1 mouse cellular context compared by ENCODE assay signal in genomic region chr13:55634639-55635127, GRCm38 (mm10).
TF ChIP-seq lines count a peak whose summit lies in the region.

Gene Ddx46 (plus strand): TSS chr13:55635027.

TF ChIP-seq in MEL, 35 proteins besides CTCF, POLR2A, EP300 and RAD21 (continued from another document):
- TF ChIP-seq MEF2A (IDR thresholded peaks at IDR 0.05; ENCODE audit: extremely low read depth, insufficient replicate concordance, low read depth, low read length, poor library complexity, severe bottlenecking) (no peak), MYC (IDR thresholded peaks at IDR 0.05; ENCODE audit: low read depth, low read length) (peak; percentile 83), POLR2AphosphoS2 (IDR thresholded peaks at IDR 0.05; ENCODE audit: low read length) (peak; percentile 94), UBTF (IDR thresholded peaks at IDR 0.05; ENCODE audit: borderline replicate concordance, insufficient read depth, low read depth, low read length) (no peak), SIN3A (IDR thresholded peaks at IDR 0.05; ENCODE audit: low read length) (peak; percentile 98), SMC3 (IDR thresholded peaks at IDR 0.05; ENCODE audit: low read depth, low read length) (peak; percentile 53)
